Mouse (Mus musculus): ENCODE results near the gene Hnf1a. TPM values are rescaled to one million over a fixed set of nuclear protein-coding genes. Genes with fewer than 3 reads are reported as not detected.

The Hnf1a gene
- total and polyA plus RNA-seq, 2 experiments from 2014 or later = not detected

GRCm38 (mm10) chr5:114979250-114980121 lies 8.6 kb upstream of the Hnf1a start:
- ATAC-seq (ENCODE audit: insufficient read depth, low read depth) = peak; percentile 72
- peak; percentile 76 for DNase-seq (ENCODE audit: low spot score)
- no peak overlapping the region for H3K27ac ChIP-seq (ENCODE audit: low read depth)
- H3K4me1 ChIP-seq (ENCODE audit: control insufficient read depth, insufficient read depth) = peaks cover 12% of the 10 kb centered on the region; the same call in 1 of the 2 replicates
- H3K36me3 ChIP-seq (replicated peaks; ENCODE audit: control insufficient read depth, insufficient read depth, low read length) = no peaks in the 10 kb centered on the region
- TF ChIP-seq CTCF (IDR thresholded peaks at IDR 0.05; ENCODE audit: low read depth) (peak; percentile 94), EP300 (IDR thresholded peaks at IDR 0.05; ENCODE audit: low read depth) (no peak)
- peak overlapping the region; percentile 73 for H3K4me2 ChIP-seq (ENCODE audit: low read depth, low read length)
- peak overlapping the region; percentile 52 for H3K4me3 ChIP-seq (ENCODE audit: low read depth, low read length)
- H3K9ac ChIP-seq (replicated peaks; ENCODE audit: low read depth, low read length) = peak overlapping the region; percentile 15
- 2% methylated on average over 32 of the region's 32 CpGs for WGBS
- H3K9me3 ChIP-seq (replicated peaks; ENCODE audit: control insufficient read depth, low read length) = no peaks in the 10 kb centered on the region
- no peaks in the 10 kb centered on the region for H3K27me3 ChIP-seq (ENCODE audit: control insufficient read depth, insufficient read depth, low read length)

GRCm38 (mm10) chr5:114978888-114979249 lies 8.0 kb upstream of the Hnf1a start:
- no peaks in the 10 kb centered on the region for H3K27me3 ChIP-seq (ENCODE audit: control insufficient read depth, insufficient read depth, low read length)
- WGBS = 3% methylated on average over 6 of the region's 6 CpGs
- no peaks in the 10 kb centered on the region for H3K9me3 ChIP-seq (replicated peaks; ENCODE audit: control insufficient read depth, low read length)
- no peak overlapping the region for H3K9ac ChIP-seq (replicated peaks; ENCODE audit: low read depth, low read length)
- TF ChIP-seq CTCF (IDR thresholded peaks at IDR 0.05; ENCODE audit: low read depth) = peak; percentile 20; the same call in 1 of the 2 replicates
- no peak for TF ChIP-seq EP300 (IDR thresholded peaks at IDR 0.05; ENCODE audit: low read depth)
- peak overlapping the region; percentile 73 for H3K4me2 ChIP-seq (ENCODE audit: low read depth, low read length)
- H3K4me1 ChIP-seq (ENCODE audit: control insufficient read depth, insufficient read depth) = peaks cover 12% of the 10 kb centered on the region; the same call in 1 of the 2 replicates
- no peak overlapping the region for H3K27ac ChIP-seq (ENCODE audit: low read depth)
- ATAC-seq (ENCODE audit: insufficient read depth, low read depth) (peak; percentile 18; the same call in 1 of the 2 replicates), DNase-seq (ENCODE audit: low spot score) (peak; percentile 18)
- peak overlapping the region; percentile 52 for H3K4me3 ChIP-seq (ENCODE audit: low read depth, low read length)
- no peaks in the 10 kb centered on the region for H3K36me3 ChIP-seq (replicated peaks; ENCODE audit: control insufficient read depth, insufficient read depth, low read length)

GRCm38 (mm10) chr5:114978473-114978872 lies 7.6 kb upstream of the Hnf1a start:
- DNase-seq (ENCODE audit: low spot score) (no peak), ATAC-seq (ENCODE audit: insufficient read depth, low read depth) (no peak)
- Histone ChIP-seq H3K4me1 (ENCODE audit: control insufficient read depth, insufficient read depth) (peaks cover 12% of the 10 kb centered on the region; the same call in 1 of the 2 replicates), H3K36me3 (replicated peaks; ENCODE audit: control insufficient read depth, insufficient read depth, low read length) (no peaks in the 10 kb centered on the region), H3K27ac (ENCODE audit: low read depth) (no peak overlapping the region), H3K9me3 (replicated peaks; ENCODE audit: control insufficient read depth, low read length) (no peaks in the 10 kb centered on the region), H3K4me2 (ENCODE audit: low read depth, low read length) (no peak overlapping the region), H3K4me3 (ENCODE audit: low read depth, low read length) (no peak overlapping the region), H3K9ac (replicated peaks; ENCODE audit: low read depth, low read length) (no peak overlapping the region), H3K27me3 (ENCODE audit: control insufficient read depth, insufficient read depth, low read length) (no peaks in the 10 kb centered on the region)
- WGBS = 54% methylated on average over 11 of the region's 11 CpGs
- TF ChIP-seq CTCF (IDR thresholded peaks at IDR 0.05; ENCODE audit: low read depth) (no peak), EP300 (IDR thresholded peaks at IDR 0.05; ENCODE audit: low read depth) (no peak)

GRCm38 (mm10) chr5:114976935-114977334 lies 6.0 kb upstream of the Hnf1a start:
- Histone ChIP-seq H3K4me1 (ENCODE audit: control insufficient read depth, insufficient read depth) (peaks cover 12% of the 10 kb centered on the region; the same call in 1 of the 2 replicates), H3K27ac (ENCODE audit: low read depth) (no peak overlapping the region), H3K4me3 (ENCODE audit: low read depth, low read length) (no peak overlapping the region), H3K9ac (replicated peaks; ENCODE audit: low read depth, low read length) (no peak overlapping the region), H3K27me3 (ENCODE audit: control insufficient read depth, insufficient read depth, low read length) (no peaks in the 10 kb centered on the region), H3K36me3 (replicated peaks; ENCODE audit: control insufficient read depth, insufficient read depth, low read length) (no peaks in the 10 kb centered on the region), H3K9me3 (replicated peaks; ENCODE audit: control insufficient read depth, low read length) (no peaks in the 10 kb centered on the region), H3K4me2 (ENCODE audit: low read depth, low read length) (no peak overlapping the region)
- no peak for DNase-seq (ENCODE audit: low spot score)
- TF ChIP-seq EP300 (IDR thresholded peaks at IDR 0.05; ENCODE audit: low read depth) = no peak
- no peak for TF ChIP-seq CTCF (IDR thresholded peaks at IDR 0.05; ENCODE audit: low read depth)
- no peak for ATAC-seq (ENCODE audit: insufficient read depth, low read depth)

GRCm38 (mm10) chr5:114973131-114973530 lies 2.2 kb upstream of the Hnf1a start:
- no peak overlapping the region for H3K4me3 ChIP-seq (ENCODE audit: low read depth, low read length)
- no peak overlapping the region for H3K4me2 ChIP-seq (ENCODE audit: low read depth, low read length)
- no peak overlapping the region for H3K9ac ChIP-seq (replicated peaks; ENCODE audit: low read depth, low read length)
- DNase-seq (ENCODE audit: low spot score) = no peak
- H3K9me3 ChIP-seq (replicated peaks; ENCODE audit: control insufficient read depth, low read length) = no peaks in the 10 kb centered on the region
- ATAC-seq (ENCODE audit: insufficient read depth, low read depth) = no peak
- H3K4me1 ChIP-seq (ENCODE audit: control insufficient read depth, insufficient read depth) = no peaks in the 10 kb centered on the region
- peaks cover 25% of the 10 kb centered on the region for H3K27me3 ChIP-seq (ENCODE audit: control insufficient read depth, insufficient read depth, low read length)
- no peak for TF ChIP-seq CTCF (IDR thresholded peaks at IDR 0.05; ENCODE audit: low read depth)
- no peak for TF ChIP-seq EP300 (IDR thresholded peaks at IDR 0.05; ENCODE audit: low read depth)
- H3K36me3 ChIP-seq (replicated peaks; ENCODE audit: control insufficient read depth, insufficient read depth, low read length) = no peaks in the 10 kb centered on the region
- 67% methylated on average over 8 of the region's 8 CpGs for WGBS
- no peak overlapping the region for H3K27ac ChIP-seq (ENCODE audit: low read depth)
